Comparison of ENCODE assay signal across 25 mouse cellular contexts in genomic region chr7:112593586-112593985, GRCm38 (mm10).
DNase-seq lines count a peak whose midpoint lies in the region; ATAC-seq and TF ChIP-seq lines count a peak whose summit lies in the region.
"Had no signal": no experiment of that assay in that cellular context is flagged by ENCODE, and none has a peak within 500 bp of the region (broad histone marks: within the 10 kb centered on the region; RNA-seq: fewer than 3 reads in every experiment).

No protein-coding gene starts in this region.

- no peak overlapping the region for H3K9ac ChIP-seq in intestine, postnatal 0 days (ENCODE audit: low read depth, low read length)
- H3K9ac ChIP-seq in stomach, embryonic 14.5 days (replicated peaks; ENCODE audit: low read depth, low read length) = no peak overlapping the region
- H3K9ac ChIP-seq in stomach, postnatal 0 days (ENCODE audit: low read length) = no peak overlapping the region
- no peak overlapping the region for H3K9ac ChIP-seq in lung, postnatal 0 days (replicated peaks; ENCODE audit: low read depth)
- H3K9ac ChIP-seq: embryonic facial prominence, embryonic 12.5 days; forebrain, embryonic 13.5 days had no signal

- ATAC-seq in intestine, postnatal 0 days = 0 out of 2 replicates have a peak, but pooled peaks have one; percentile 22
- ATAC-seq in stomach, embryonic 14.5 days (ENCODE audit: insufficient number of reproducible peaks, insufficient read depth, low FRiP score, low read depth) = peak; percentile 60; the same call in 1 of the 2 replicates
- peak; percentile 82 for ATAC-seq in stomach, postnatal 0 days (ENCODE audit: low FRiP score, low TSS enrichment)
- no peak; the same call in 1 of the 2 replicates for ATAC-seq in lung, postnatal 0 days
- ATAC-seq: activated CD4-positive, CD25-positive, alpha-beta regulatory T cell, adult 4 months; CD4-positive, CD25-positive, alpha-beta regulatory T cell, adult 4 months; forebrain, embryonic 13.5 days; Patski had no signal

- H3K27ac ChIP-seq in intestine, postnatal 0 days (ENCODE audit: low read depth, low read length) = no peak overlapping the region
- no peak overlapping the region for H3K27ac ChIP-seq in stomach, embryonic 14.5 days (ENCODE audit: low read length)
- peak overlapping the region; percentile 65; the same call in 1 of the 2 replicates for H3K27ac ChIP-seq in stomach, postnatal 0 days (replicated peaks)
- no peak overlapping the region for H3K27ac ChIP-seq in lung, postnatal 0 days (ENCODE audit: low read length)
- H3K27ac ChIP-seq: embryonic facial prominence, embryonic 10.5 days; embryonic facial prominence, embryonic 12.5 days; forebrain, embryonic 13.5 days had no signal

- intact Hi-C loops in heart, postnatal 36 days (cut with DNase I) = no loop called here
- intact Hi-C loops in left cerebral cortex, postnatal 14 days (cut with DNase I) = no loop called here

- no peak overlapping the region for H3K4me2 ChIP-seq in intestine, postnatal 0 days (replicated peaks; ENCODE audit: low read depth)
- no peak overlapping the region for H3K4me2 ChIP-seq in stomach, embryonic 14.5 days (replicated peaks; ENCODE audit: low read depth, low read length)
- H3K4me2 ChIP-seq in stomach, postnatal 0 days (replicated peaks; ENCODE audit: low read depth) = no peak overlapping the region
- H3K4me2 ChIP-seq in lung, postnatal 0 days (replicated peaks; ENCODE audit: low read depth, low read length) = no peak overlapping the region
- H3K4me2 ChIP-seq: embryonic facial prominence, embryonic 12.5 days; forebrain, embryonic 13.5 days had no signal

- 32% methylated on average over 5 of the region's 5 CpGs for WGBS in intestine, postnatal 0 days
- WGBS in stomach, embryonic 14.5 days = 35% methylated on average over 5 of the region's 5 CpGs
- 31% methylated on average over 5 of the region's 5 CpGs for WGBS in stomach, postnatal 0 days
- WGBS in lung, postnatal 0 days = 31% methylated on average over 5 of the region's 5 CpGs

- H3K9me3 ChIP-seq in intestine, postnatal 0 days (ENCODE audit: control insufficient read depth) = no peaks in the 10 kb centered on the region
- H3K9me3 ChIP-seq in stomach, embryonic 14.5 days (ENCODE audit: control insufficient read depth, low read depth, low read length) = no peaks in the 10 kb centered on the region
- no peaks in the 10 kb centered on the region for H3K9me3 ChIP-seq in stomach, postnatal 0 days (ENCODE audit: control insufficient read depth, low read length)
- H3K9me3 ChIP-seq in lung, postnatal 0 days (ENCODE audit: low read length) = no peaks in the 10 kb centered on the region
- H3K9me3 ChIP-seq: embryonic facial prominence, embryonic 10.5 days; embryonic facial prominence, embryonic 12.5 days; forebrain, embryonic 13.5 days had no signal

- TF ChIP-seq EP300 in stomach, postnatal 0 days (optimal IDR thresholded peaks at IDR 0.05) = no peak
- TF ChIP-seq EP300 in lung, postnatal 0 days (IDR thresholded peaks at IDR 0.05) = no peak

- peak; percentile 59 for DNase-seq in heart, adult 11 months
- DNase-seq in heart, postnatal 36 days = no peak
- DNase-seq in stomach, postnatal 0 days (ENCODE audit: low spot score) = peak; percentile 70
- no peak for DNase-seq in left cerebral cortex, postnatal 14 days (ENCODE audit: low spot score in 2 of 2)
- no peak for DNase-seq in lung, postnatal 0 days (ENCODE audit: low spot score)
- DNase-seq in urinary bladder, postnatal 36 days (ENCODE audit: low spot score in 2 of 2) = no peak
- DNase-seq: adrenal gland, adult 8-10 months; adrenal gland, postnatal 14 days; adrenal gland, postnatal 36 days; B cell, adult 2 months; cerebellum, adult 11-12 months; cerebellum, adult 2 months; cerebellum, adult 9-10 months; cerebellum, postnatal 10 days; cerebellum, postnatal 25 days had no signal

- no peaks in the 10 kb centered on the region for H3K36me3 ChIP-seq in intestine, postnatal 0 days (ENCODE audit: control insufficient read depth, insufficient read depth)
- peaks cover 9% of the 10 kb centered on the region for H3K36me3 ChIP-seq in stomach, embryonic 14.5 days (ENCODE audit: control insufficient read depth, insufficient read depth, low read length)
- no peaks in the 10 kb centered on the region for H3K36me3 ChIP-seq in stomach, postnatal 0 days (ENCODE audit: control insufficient read depth, insufficient read depth, low read length)
- H3K36me3 ChIP-seq in lung, postnatal 0 days (ENCODE audit: insufficient read depth, low read length) = no peaks in the 10 kb centered on the region
- H3K36me3 ChIP-seq: embryonic facial prominence, embryonic 10.5 days; G1E had no signal

- H3K4me1 ChIP-seq in intestine, postnatal 0 days (replicated peaks; ENCODE audit: control insufficient read depth, insufficient read depth, low read length) = no peaks in the 10 kb centered on the region
- 0 out of 2 replicates have a peak, but pooled peaks cover 3% of the 10 kb centered on the region for H3K4me1 ChIP-seq in stomach, embryonic 14.5 days (ENCODE audit: control insufficient read depth, insufficient read depth, low read length)
- H3K4me1 ChIP-seq in stomach, postnatal 0 days (replicated peaks; ENCODE audit: control insufficient read depth, insufficient read depth) = no peaks in the 10 kb centered on the region; the same call in 1 of the 2 replicates
- H3K4me1 ChIP-seq in lung, postnatal 0 days (ENCODE audit: insufficient read depth, low read depth, low read length) = no peaks in the 10 kb centered on the region

- H3K4me3 ChIP-seq in intestine, postnatal 0 days (ENCODE audit: low read depth, low read length) = no peak overlapping the region
- H3K4me3 ChIP-seq in stomach, embryonic 14.5 days (ENCODE audit: low read depth, low read length) = no peak overlapping the region
- no peak overlapping the region for H3K4me3 ChIP-seq in stomach, postnatal 0 days (ENCODE audit: low read depth, low read length)
- no peak overlapping the region for H3K4me3 ChIP-seq in lung, postnatal 0 days (ENCODE audit: low read depth, low read length)
- H3K4me3 ChIP-seq: embryonic facial prominence, embryonic 10.5 days; embryonic facial prominence, embryonic 12.5 days; forebrain, embryonic 13.5 days had no signal

- H3K27me3 ChIP-seq in intestine, postnatal 0 days (replicated peaks; ENCODE audit: control insufficient read depth, insufficient read depth, low read length) = no peaks in the 10 kb centered on the region
- H3K27me3 ChIP-seq in stomach, embryonic 14.5 days (ENCODE audit: control insufficient read depth, insufficient read depth, low read length) = no peaks in the 10 kb centered on the region
- H3K27me3 ChIP-seq in stomach, postnatal 0 days (ENCODE audit: control insufficient read depth, insufficient read depth, low read length) = no peaks in the 10 kb centered on the region
- H3K27me3 ChIP-seq in lung, postnatal 0 days (replicated peaks; ENCODE audit: insufficient read depth, low read length) = no peaks in the 10 kb centered on the region
- H3K27me3 ChIP-seq: CH12.LX; embryonic facial prominence, embryonic 12.5 days; forebrain, embryonic 13.5 days; Patski had no signal

- no peak for TF ChIP-seq CTCF in intestine, postnatal 0 days (IDR thresholded peaks at IDR 0.05; ENCODE audit: low read depth)
- TF ChIP-seq CTCF in stomach, postnatal 0 days (IDR thresholded peaks at IDR 0.05; ENCODE audit: low read depth) = no peak
- TF ChIP-seq CTCF in lung, postnatal 0 days (IDR thresholded peaks at IDR 0.05) = no peak

Comparison
In these comparisons a context has a peak if more than half of its experiments do, and no peak if none do; other contexts are left out.
1. DNase-seq: peak in heart, adult 11 months (single experiment) and stomach, postnatal 0 days (single experiment); none in heart, postnatal 36 days (0 of 2), left cerebral cortex, postnatal 14 days (0 of 2), lung, postnatal 0 days (single experiment) and urinary bladder, postnatal 36 days (0 of 2).